Mouse (Mus musculus) T-cell, adult 2 months (primary cell): ENCODE measurements around the gene Ccnd3.

Source experiments
- DNase-seq: peaks from one replicate; pipeline ENCODE4 v3.0.0; 2022; ENCODE audit warnings: low spot score

The Ccnd3 gene

GRCm38 (mm10) chr17:47515180-47515844 is 10.5 kb downstream of the Ccnd3 start:
- DNase-seq, result no peak

- peak; percentile 53 for DNase-seq
Observed at GRCm38 (mm10) chr17:47516232-47516631, 11.4 kb downstream of the Ccnd3 start.

- no peak for DNase-seq
Observed at GRCm38 (mm10) chr17:47518205-47518604, 13.4 kb downstream of the Ccnd3 start.

DNA sequence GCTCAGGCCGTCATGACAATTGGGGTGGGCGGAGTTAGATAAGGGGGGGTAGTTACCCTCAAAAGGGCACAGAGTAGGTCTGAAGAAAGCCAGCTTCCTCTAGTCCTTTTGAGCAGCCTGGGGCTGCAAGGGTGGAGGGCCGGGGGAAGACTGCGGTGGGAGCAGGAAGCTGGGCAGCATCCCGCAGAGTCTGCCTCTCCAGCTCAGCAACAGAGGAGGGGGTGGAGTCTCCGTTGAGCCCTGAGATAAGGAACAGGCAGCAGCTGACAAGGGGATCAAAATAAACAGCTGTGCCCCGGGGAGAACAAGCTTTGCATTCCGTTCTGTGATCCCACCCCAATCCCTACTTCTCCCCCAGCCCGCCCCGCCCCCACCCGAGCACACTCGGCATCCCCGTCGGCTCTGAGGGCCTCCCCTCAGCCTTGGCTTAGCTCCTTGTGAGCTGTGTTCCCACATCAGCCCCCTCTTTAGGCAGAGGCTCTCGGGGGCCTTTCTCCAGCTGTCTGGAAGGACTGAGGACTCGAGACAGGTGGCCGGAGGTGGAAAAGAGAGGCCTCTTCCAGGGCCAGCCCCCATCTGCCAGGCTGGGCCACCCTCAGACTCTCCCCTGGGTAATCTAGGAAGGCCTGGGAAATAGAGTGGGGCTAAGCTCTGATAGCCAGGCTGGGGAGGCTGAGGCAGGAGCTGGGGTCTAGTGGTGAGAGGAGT is 16.9 kb downstream of the Ccnd3 start:
- peak; percentile 94 for DNase-seq

GRCm38 (mm10) chr17:47522536-47522935 is 17.7 kb downstream of the Ccnd3 start:
- DNase-seq, result no peak

- DNase-seq, result no peak
Observed at GRCm38 (mm10) chr17:47523211-47523682, 18.4 kb downstream of the Ccnd3 start.

GRCm38 (mm10) chr17:47524055-47524454 is 19.2 kb downstream of the Ccnd3 start:
- no peak for DNase-seq

DNA sequence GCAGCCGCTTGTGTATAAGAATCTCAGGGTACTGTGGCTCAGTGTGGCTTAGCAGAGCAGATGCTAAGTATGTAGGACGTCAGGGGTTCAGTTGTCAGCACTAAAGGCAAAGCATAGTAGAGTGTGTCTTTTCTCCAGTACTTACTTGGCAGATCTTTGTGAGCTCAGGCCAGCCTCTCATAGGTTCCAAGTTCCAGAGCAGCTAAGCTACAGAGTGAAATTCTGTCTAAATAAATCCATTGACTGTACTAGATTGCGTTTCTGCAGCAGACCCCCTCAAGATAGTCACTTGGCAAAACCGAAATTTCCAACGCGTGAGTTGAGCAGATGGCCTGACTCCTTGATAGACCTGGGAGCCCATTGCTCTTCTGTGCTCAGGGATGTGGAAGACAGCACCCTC is 20.1 kb downstream of the Ccnd3 start:
- no peak for DNase-seq

GRCm38 (mm10) chr17:47526856-47527520 is 22.1 kb downstream of the Ccnd3 start:
- DNase-seq, result no peak

DNA sequence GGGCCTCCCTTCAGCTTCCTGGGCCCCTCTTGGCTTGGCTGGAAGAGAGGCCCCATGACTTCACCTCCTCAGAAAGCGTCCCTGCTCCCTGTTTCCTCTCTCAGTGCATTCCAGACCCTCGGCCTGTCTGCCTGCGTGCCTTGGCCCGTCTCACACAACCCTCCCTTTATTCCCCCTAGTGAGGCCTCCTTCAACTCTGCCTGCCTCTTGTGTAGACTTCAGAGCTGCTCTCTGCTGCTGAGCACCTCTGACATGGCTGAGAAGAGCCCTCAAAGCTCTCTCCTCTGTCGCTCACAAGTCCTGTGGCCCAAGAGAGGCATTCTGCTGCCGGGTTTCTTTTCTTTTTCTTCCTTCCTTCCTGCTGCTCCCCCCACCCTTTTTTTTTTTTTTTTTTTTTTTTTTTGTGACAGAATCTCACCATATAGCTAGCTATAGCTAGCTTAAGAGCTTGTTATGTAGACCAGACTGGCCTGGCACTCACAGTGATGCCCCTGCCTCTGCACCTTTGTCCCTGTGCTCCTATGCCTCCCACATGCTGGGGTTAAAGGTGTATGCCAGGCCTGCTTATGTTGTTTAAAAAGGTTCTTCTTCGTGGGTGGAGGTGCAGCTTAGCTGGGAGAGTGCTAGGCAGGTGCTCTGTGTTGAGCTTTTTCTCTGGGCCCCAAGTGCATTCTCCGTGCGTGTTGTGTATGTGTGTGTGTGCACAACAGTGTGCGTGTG is 22.9 kb downstream of the Ccnd3 start:
- DNase-seq, result peak; percentile 47

- DNase-seq, result no peak
Observed at GRCm38 (mm10) chr17:47528919-47529318, 24.1 kb downstream of the Ccnd3 start.

GRCm38 (mm10) chr17:47529595-47529994 is 24.7 kb downstream of the Ccnd3 start:
- no peak for DNase-seq

DNA sequence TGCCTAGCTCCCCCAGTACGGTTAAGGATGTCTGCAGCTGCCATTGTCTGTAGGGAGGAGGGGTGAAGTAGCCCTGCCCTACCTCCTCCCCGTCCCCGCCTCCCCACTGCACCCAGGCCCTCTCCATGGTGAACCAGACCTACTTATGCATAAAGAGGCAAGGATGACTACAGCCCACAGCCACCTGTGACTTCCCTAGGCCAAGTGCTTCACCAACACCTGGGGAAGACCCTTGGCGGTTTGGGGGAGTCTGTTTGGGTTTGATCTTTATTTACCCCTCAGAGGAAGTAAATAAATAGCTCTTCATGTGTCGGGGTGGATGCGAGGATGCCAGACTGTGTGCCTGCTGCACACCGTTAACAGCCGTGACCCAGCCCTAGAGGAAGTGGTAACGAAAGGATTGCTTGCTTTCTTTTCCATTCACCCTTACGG is 26.6 kb downstream of the Ccnd3 start:
- DNase-seq, result peak; percentile 87

DNA sequence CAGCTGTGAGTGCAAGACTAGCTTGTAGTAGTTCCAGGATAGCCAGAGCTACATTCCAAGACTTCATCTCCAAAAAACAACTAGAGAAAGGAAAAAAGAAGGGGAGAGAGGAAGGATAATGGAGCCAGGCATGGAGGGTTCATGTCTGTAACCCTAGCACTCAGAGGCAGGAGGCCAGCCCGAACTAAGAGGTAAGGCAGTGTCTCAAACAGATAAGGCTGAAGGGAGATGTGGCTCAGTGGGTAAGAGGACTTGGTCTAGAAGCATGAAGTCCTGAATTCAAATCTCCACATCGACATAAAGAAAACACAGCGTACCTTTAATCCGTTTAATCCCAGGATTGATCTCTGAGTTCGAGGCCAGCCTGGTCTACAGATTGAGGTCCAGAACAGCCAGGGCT is 27.5 kb downstream of the Ccnd3 start:
- no peak for DNase-seq

DNA sequence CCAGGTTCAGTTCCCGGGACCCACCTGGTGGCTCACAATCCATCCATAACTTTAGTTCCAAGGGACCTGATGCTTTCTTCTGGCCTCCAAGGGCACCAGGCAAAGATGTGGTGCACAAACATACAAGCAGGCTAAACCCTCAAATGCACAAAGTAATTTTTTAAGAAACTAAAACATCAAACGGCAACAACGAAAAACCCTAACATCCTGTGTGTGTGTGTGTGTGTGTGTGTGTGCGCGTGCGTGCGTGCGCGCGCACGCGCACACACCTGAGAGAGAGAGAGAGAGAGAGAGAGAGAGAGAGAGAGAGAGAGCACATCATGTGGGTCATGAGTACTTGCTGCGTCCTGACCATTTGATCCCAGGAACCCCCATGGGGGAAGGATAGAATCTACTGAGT is 28.8 kb downstream of the Ccnd3 start:
- peak; percentile 44 for DNase-seq

GRCm38 (mm10) chr17:47535812-47536236 is 31.0 kb downstream of the Ccnd3 start:
- peak; percentile 54 for DNase-seq

DNA sequence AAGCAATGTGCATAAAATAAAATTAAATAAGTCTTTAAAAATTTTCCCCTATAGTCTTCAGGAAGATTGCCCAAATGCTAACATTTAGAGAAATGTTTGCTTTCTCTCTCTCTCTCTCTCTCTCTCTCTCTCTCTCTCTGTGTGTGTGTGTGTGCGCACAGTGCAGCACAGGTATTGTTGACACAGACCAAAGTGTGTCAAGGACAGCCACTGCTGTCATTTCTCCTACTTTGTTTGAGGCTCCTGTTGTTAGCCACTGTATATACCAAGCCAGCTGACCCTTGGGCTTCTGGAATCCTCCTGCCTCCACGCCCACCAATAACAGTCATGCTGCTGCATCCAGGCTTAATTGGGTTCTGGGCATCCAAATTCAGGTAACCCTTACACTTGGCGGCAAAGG is 33.2 kb downstream of the Ccnd3 start:
- no peak for DNase-seq

DNA sequence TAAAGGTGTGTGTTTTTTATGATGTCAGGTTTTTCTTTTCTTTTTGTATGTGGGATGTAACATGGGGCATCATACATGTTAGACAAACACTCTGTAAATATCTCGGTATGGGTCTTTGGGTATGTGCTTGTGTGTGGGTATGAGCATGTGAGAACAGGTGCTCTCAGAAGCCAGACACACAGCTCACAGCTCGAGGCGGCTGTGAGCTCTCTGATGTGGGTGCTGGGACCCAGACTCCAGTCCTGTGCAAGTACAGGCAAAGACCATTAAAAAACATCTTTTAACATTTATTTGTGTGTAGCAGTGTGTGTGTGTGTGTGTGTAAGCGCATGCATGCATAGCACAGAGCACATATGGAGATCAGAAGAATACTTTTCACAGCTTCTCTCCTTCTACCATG is 34.3 kb downstream of the Ccnd3 start:
- DNase-seq, result no peak

DNA sequence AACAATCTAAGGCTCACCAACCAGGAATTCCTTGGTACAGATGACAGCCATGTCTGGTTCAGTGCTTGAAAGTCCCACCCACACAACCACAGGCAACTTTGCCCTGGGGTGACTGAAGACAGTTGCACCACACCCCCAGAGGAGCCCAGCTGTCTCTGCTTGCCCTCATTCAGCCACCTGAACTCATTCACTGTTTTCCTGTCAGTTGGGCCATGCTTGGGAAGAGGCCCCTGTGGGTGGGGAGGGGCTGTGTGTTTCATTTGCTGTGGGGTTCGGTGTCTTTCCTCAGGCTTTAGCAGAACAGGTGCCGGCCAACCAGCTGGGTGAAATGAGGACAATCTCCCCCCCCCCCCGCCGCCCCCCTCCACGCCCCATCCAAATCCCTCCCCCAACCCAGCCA is 37.2 kb downstream of the Ccnd3 start:
- DNase-seq, result peak; percentile 63

DNA sequence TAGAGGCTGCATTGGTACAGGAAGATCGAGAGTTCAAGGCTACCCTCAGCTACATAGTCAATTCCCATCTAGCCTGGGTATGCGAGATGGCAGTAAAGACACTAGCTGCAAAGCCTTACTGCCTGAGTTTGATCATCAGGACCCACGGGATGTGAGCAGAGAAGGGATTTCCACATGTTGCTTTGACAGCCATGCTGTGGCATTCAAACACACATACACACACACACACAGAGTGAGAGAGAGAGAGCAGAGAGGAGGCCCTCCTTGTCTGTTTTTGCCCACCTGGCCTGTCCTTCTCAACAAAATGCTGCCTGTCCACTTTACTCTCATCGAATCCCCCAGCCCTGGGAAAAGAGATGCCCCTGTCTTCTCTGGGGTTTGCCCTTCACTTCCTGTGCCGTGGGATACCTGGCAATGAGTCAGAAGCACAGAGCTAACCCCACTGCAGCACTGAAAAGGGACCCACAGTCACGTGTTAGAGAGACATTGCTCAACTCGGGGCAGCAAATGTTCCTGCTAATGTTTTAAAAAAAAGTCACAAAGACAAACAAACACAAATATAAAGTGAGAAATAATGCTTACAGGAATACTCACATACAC is 38.3 kb downstream of the Ccnd3 start:
- DNase-seq, result peak; percentile 30

- DNase-seq, result peak; percentile 36
Observed at GRCm38 (mm10) chr17:47545154-47545553, 40.3 kb downstream of the Ccnd3 start.

- DNase-seq, result no peak
Observed at GRCm38 (mm10) chr17:47545861-47546331, 41.0 kb downstream of the Ccnd3 start.
